19 mouse cellular contexts compared by ENCODE assay signal in the genomic region with DNA sequence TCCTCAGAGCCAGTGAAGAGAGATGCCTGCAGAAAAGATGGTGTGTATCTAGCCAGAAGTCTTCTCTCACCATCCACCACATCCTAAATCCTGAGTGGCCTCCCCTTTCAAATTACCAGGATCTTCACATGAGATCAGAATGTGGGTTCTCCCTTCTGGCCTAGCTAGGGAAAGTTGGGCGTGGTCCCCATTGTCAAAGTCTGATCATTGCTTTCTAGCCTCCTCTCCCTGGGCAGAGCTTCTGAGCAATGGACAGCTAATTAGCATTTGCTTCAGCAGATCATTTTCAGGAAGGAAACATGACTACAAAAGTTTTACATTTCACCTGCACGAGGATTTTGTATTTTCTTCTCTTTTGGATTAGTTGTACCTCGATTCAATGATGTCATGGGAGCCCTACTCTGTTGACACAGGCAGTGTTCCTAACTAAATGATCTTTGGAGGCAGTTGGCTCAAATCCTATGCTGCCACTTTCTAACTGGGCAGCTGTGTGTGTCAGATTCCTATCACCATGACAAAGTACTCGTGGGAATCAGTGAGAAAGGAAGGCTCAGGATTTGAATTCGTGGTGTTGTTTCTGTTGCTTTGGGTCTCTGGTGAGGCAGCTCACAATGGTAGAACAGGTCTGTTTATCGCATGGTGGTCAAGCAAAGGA.
"Had no signal": no experiment of that assay in that cellular context is flagged by ENCODE, and none has a peak within 500 bp of the region (broad histone marks: within the 10 kb centered on the region; RNA-seq: fewer than 3 reads in every experiment).

No protein-coding gene starts in this region.

- ATAC-seq: intestine, postnatal 0 days had no signal

- H3K4me1 ChIP-seq: kidney, embryonic 15.5 days; limb, embryonic 13.5 days; liver, embryonic 15.5 days had no signal

- H3K27me3 ChIP-seq: kidney, embryonic 15.5 days; limb, embryonic 13.5 days; liver, embryonic 15.5 days had no signal

- H3K27ac ChIP-seq: kidney, embryonic 15.5 days; left cerebral cortex, adult 2 months; limb, embryonic 10.5 days; limb, embryonic 13.5 days; liver, embryonic 15.5 days had no signal

- H3K4me3 ChIP-seq: kidney, embryonic 15.5 days; left cerebral cortex, adult 2 months; limb, embryonic 10.5 days; limb, embryonic 13.5 days; liver, embryonic 15.5 days had no signal

- H3K9me3 ChIP-seq: limb, embryonic 10.5 days; liver, embryonic 15.5 days had no signal

- DNase-seq: kidney, adult 8-10 months; kidney, postnatal 10 days; kidney, postnatal 36 days; layer of hippocampus, postnatal 36 days; lung, adult 2 months; lung, postnatal 14 days; lung, postnatal 4 days; midbrain, embryonic 14.5 days; right cerebral cortex, adult 18-20 months; thymus, adult 18-20 months; thymus, postnatal 4 days had no signal

- H3K36me3 ChIP-seq: liver, embryonic 15.5 days had no signal

- H3K9ac ChIP-seq: kidney, embryonic 15.5 days; limb, embryonic 13.5 days; liver, embryonic 15.5 days had no signal

- H3K4me2 ChIP-seq: kidney, embryonic 15.5 days; limb, embryonic 13.5 days; liver, embryonic 11.5 days; liver, embryonic 15.5 days; midbrain, embryonic 11.5 days had no signal
